Mouse (Mus musculus) left cerebral cortex, postnatal 14 days (tissue): ENCODE results near the gene Olfr160. TPM values are rescaled to one million over a fixed set of nuclear protein-coding genes. Genes with fewer than 3 reads are reported as not detected.

ENCODE experiments used
- total RNA-seq, 2 experiments: library from RNA; stranded (reverse); gene quantifications; 2 replicates each; pipeline ENCODE4 v1.2.3; 2021

Gene Olfr160
- total RNA-seq, 2 experiments from 2014 or later, result not detected

Other genes starting within 250 kb of the Olfr160 start
- gene Msantd2, start 226.9 kb downstream of the Olfr160 start, total RNA-seq, result 10 to 100 TPM; 19.2 to 28.3 TPM
- gene Esam, start 188.2 kb downstream of the Olfr160 start, total RNA-seq, result 10 to 100 TPM; 28.8 to 34.2 TPM
- gene Vsig2, start 177.0 kb downstream of the Olfr160 start, total RNA-seq, result 1 to 10 TPM; 2.8 TPM
- 1,000 to 10,000 TPM; 2,700 to 3,013 TPM for gene Nrgn, start 163.3 kb downstream of the Olfr160 start, total RNA-seq
- gene Siae, start 160.6 kb downstream of the Olfr160 start, total RNA-seq, result 10 to 100 TPM; 14.4 to 19.2 TPM
- 1 to 10 TPM; 1.3 TPM for gene Spa17, start 102.5 kb downstream of the Olfr160 start, total RNA-seq
- 10 to 100 TPM; 52.8 to 59.8 TPM for gene Tbrg1, start 58.9 kb downstream of the Olfr160 start, total RNA-seq
- not detected for gene Panx3, start 47.0 kb downstream of the Olfr160 start, total RNA-seq
- not detected for gene Olfr874, start 28.9 kb upstream of the Olfr160 start, total RNA-seq
- not detected for gene Olfr875, start 55.6 kb upstream of the Olfr160 start, total RNA-seq
- gene Olfr876, start 86.8 kb upstream of the Olfr160 start, total RNA-seq, result not detected
- gene Olfr877, start 138.0 kb upstream of the Olfr160 start, total RNA-seq, result under 1 TPM in 1 of 2 experiments, not detected in 1; 0.15 TPM
- not detected for gene Olfr145, start 180.5 kb upstream of the Olfr160 start, total RNA-seq
- not detected for gene Olfr878, start 201.6 kb upstream of the Olfr160 start, total RNA-seq